8 mouse cellular contexts compared by ENCODE assay signal in the genomic region with DNA sequence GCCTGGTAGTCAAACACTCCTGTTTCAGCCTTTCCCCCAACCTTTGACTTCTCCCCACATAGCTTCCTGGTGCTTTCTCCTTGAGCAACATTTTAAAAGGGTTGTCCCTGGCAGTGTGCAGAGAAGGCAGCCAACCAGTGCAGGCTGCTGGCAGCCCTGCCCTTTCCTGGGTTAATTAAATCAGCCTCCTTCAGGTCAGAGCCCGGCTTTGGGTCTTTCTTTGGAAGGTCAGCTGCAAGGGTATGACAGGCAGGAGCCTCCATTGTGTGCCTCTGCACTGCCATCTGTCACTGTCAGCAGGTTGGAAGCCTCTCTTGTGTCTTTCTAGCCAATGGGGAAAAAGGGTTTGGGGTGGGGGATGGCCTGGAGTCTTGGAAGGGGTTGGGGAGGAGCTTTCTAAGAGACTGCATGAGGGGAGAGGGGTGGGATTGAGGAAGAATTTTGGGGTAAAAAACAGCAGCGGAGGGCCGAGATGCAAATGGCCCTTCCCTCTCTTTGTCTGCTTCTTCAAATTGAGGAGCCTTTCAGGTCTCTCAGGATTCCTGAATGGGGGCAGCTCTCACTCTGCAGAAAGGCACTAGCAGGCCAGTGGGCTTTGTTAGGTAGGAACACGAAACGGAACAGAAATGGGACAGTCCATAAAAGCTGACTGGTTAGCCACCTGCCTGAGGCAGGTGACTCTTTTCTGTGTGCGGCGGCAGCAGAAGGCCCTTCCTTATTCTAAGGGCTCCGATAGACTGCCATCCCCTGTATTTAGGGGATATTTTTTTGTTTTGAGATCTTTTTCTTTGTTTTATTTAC. TPM values are rescaled to one million over a fixed set of nuclear protein-coding genes. Genes with fewer than 3 reads are reported as not detected.
DNase-seq lines count a peak whose midpoint lies in the region; ATAC-seq and TF ChIP-seq lines count a peak whose summit lies in the region.

No protein-coding gene starts in this region.

- peaks cover 52% of the 10 kb centered on the region for H3K4me1 ChIP-seq in hindbrain, embryonic 16.5 days (ENCODE audit: control insufficient read depth, insufficient read depth, low read depth, low read length)
- H3K4me1 ChIP-seq in liver, postnatal 0 days (ENCODE audit: insufficient read depth) = peaks cover 33% of the 10 kb centered on the region
- H3K4me1 ChIP-seq in neural tube, embryonic 15.5 days = peaks cover 76% of the 10 kb centered on the region

- H3K9me3 ChIP-seq in hindbrain, embryonic 16.5 days (ENCODE audit: control insufficient read depth, low read length) = no peaks in the 10 kb centered on the region
- no peaks in the 10 kb centered on the region for H3K9me3 ChIP-seq in liver, postnatal 0 days (ENCODE audit: low read length)
- H3K9me3 ChIP-seq in neural tube, embryonic 15.5 days (replicated peaks) = no peaks in the 10 kb centered on the region

- TF ChIP-seq CTCF in liver, postnatal 0 days (IDR thresholded peaks at IDR 0.05; ENCODE audit: low read depth) = no peak

- 11% methylated on average over 8 of the region's 8 CpGs for WGBS in hindbrain, embryonic 16.5 days
- 46% methylated on average over 8 of the region's 8 CpGs for WGBS in liver, postnatal 0 days (ENCODE audit: insufficient replicate concordance)
- 11% methylated on average over 8 of the region's 8 CpGs for WGBS in neural tube, embryonic 15.5 days

- H3K27me3 ChIP-seq in hindbrain, embryonic 16.5 days (replicated peaks; ENCODE audit: control insufficient read depth, insufficient read depth, low read length) = no peaks in the 10 kb centered on the region
- H3K27me3 ChIP-seq in liver, postnatal 0 days (ENCODE audit: insufficient read depth, low read length) = no peaks in the 10 kb centered on the region
- H3K27me3 ChIP-seq in neural tube, embryonic 15.5 days (replicated peaks) = no peaks in the 10 kb centered on the region

- DNase-seq in adrenal gland, adult 2 months = peak; percentile 61
- no peak for DNase-seq in adrenal gland, adult 18-20 months (ENCODE audit: low spot score in 2 of 2)
- DNase-seq in cerebellum, postnatal 36 days = peak; percentile 55 to 59
- DNase-seq in liver, postnatal 0 days = peak; percentile 26
- no peak for DNase-seq in c-Kit-positive CD71-positive TER-119-positive erythroid progenitor cells, embryonic 14.5 days (ENCODE audit: low spot score)
- no peak for DNase-seq in urinary bladder, postnatal 36 days (ENCODE audit: low spot score in 2 of 2)

- H3K27ac ChIP-seq in hindbrain, embryonic 16.5 days (ENCODE audit: low read depth, low read length) = peak overlapping the region; percentile 76
- peak overlapping the region; percentile 81 for H3K27ac ChIP-seq in liver, postnatal 0 days (ENCODE audit: low read depth)
- peak overlapping the region; percentile 82 for H3K27ac ChIP-seq in neural tube, embryonic 15.5 days (replicated peaks)

- H3K36me3 ChIP-seq in hindbrain, embryonic 16.5 days (ENCODE audit: control insufficient read depth, insufficient read depth, low read length) = no peaks in the 10 kb centered on the region
- 0 out of 2 replicates have a peak, but pooled peaks cover 4% of the 10 kb centered on the region for H3K36me3 ChIP-seq in liver, postnatal 0 days (replicated peaks; ENCODE audit: insufficient read depth, low read length)
- H3K36me3 ChIP-seq in neural tube, embryonic 15.5 days = no peaks in the 10 kb centered on the region

- no peak for TF ChIP-seq EP300 in liver, postnatal 0 days (IDR thresholded peaks at IDR 0.05; ENCODE audit: low read depth)

- peak; percentile 84 for ATAC-seq in hindbrain, embryonic 16.5 days
- ATAC-seq in liver, postnatal 0 days = peak; percentile 83
- ATAC-seq in neural tube, embryonic 15.5 days (ENCODE audit: low FRiP score) = peak; percentile 40; the same call in 1 of the 2 replicates

- H3K9ac ChIP-seq in hindbrain, embryonic 16.5 days (ENCODE audit: low read depth, low read length) = peak overlapping the region; percentile 53
- H3K9ac ChIP-seq in liver, postnatal 0 days (replicated peaks) = 0 out of 2 replicates have a peak overlapping the region, but pooled peaks have one; percentile 41
- H3K9ac ChIP-seq in neural tube, embryonic 15.5 days (replicated peaks) = peak overlapping the region; percentile 15; the same call in 1 of the 2 replicates

- H3K4me2 ChIP-seq in hindbrain, embryonic 16.5 days (ENCODE audit: low read length) = peak overlapping the region; percentile 49
- peak overlapping the region; percentile 58 for H3K4me2 ChIP-seq in liver, postnatal 0 days (ENCODE audit: low read depth, low read length)
- H3K4me2 ChIP-seq in neural tube, embryonic 15.5 days = peak overlapping the region; percentile 44

- H3K4me3 ChIP-seq in hindbrain, embryonic 16.5 days (ENCODE audit: low read length) = peak overlapping the region; percentile 20
- no peak overlapping the region for H3K4me3 ChIP-seq in liver, postnatal 0 days (ENCODE audit: low read depth, low read length)
- 0 out of 2 replicates have a peak overlapping the region, but pooled peaks have one; percentile 2 for H3K4me3 ChIP-seq in neural tube, embryonic 15.5 days (replicated peaks)

RNA-seq across cellular contexts. Expression of a gene that starts 6.4 kb away (rescaled TPM):
- total RNA-seq in adrenal gland, adult 2 months (2021) = 10 to 100 TPM; 16.4 to 21.6 TPM
- 3.3 and 3.7 TPM in 2 replicates for polyA plus RNA-seq in adrenal gland, adult 2 months (2012; rRNA removed)
- 10 to 100 TPM; 12.7 to 15.6 TPM for total RNA-seq in adrenal gland, adult 18-20 months (2021)
- polyA plus RNA-seq in hindbrain, embryonic 16.5 days (2015; fragmentation: Nextera tagmentation; extraction: Ambion mirVana) = 15.4 and 22.2 TPM in 2 replicates
- 5.5 and 6.6 TPM in 2 replicates for polyA plus RNA-seq in liver, postnatal 0 days (2015; fragmentation: Nextera tagmentation; extraction: Ambion mirVana)
- 16.0 and 16.9 TPM in 2 replicates for polyA plus RNA-seq in neural tube, embryonic 15.5 days (2015; fragmentation: Nextera tagmentation; extraction: Ambion mirVana)

Comparison
In these comparisons a context has a peak if more than half of its experiments do, and no peak if none do; other contexts are left out.
1. DNase-seq: peak in adrenal gland, adult 2 months (single experiment), cerebellum, postnatal 36 days (2 of 2) and liver, postnatal 0 days (single experiment); none in adrenal gland, adult 18-20 months (0 of 2), c-Kit-positive CD71-positive TER-119-positive erythroid progenitor cells, embryonic 14.5 days (single experiment) and urinary bladder, postnatal 36 days (0 of 2).
2. Peak in every context shown above with its lines, with median percentiles within 50 percentile points of each other: ATAC-seq, H3K27ac ChIP-seq, H3K4me2 ChIP-seq and H3K9ac ChIP-seq.